ENCODE assay signal across 12 mouse cellular contexts in genomic region chr2:128833435-128833834, GRCm38 (mm10). TPM values are rescaled to one million over a fixed set of nuclear protein-coding genes. Genes with fewer than 3 reads are reported as not detected.
"Had no signal": no experiment of that assay in that cellular context is flagged by ENCODE, and none has a peak within 500 bp of the region (broad histone marks: within the 10 kb centered on the region; RNA-seq: fewer than 3 reads in every experiment).

No protein-coding gene starts in this region.

- H3K4me3 ChIP-seq: layer of hippocampus, adult 2 months; limb, embryonic 10.5 days; myocyte; neural tube, embryonic 15.5 days; stomach, embryonic 15.5 days had no signal

- H3K9ac ChIP-seq: neural tube, embryonic 15.5 days; stomach, embryonic 15.5 days had no signal

- H3K9me3 ChIP-seq: limb, embryonic 10.5 days; neural tube, embryonic 15.5 days; stomach, embryonic 15.5 days had no signal

- H3K4me1 ChIP-seq: limb, embryonic 10.5 days; neural tube, embryonic 15.5 days; stomach, embryonic 15.5 days had no signal

- H3K27me3 ChIP-seq: neural tube, embryonic 15.5 days; stomach, embryonic 15.5 days had no signal

- H3K27ac ChIP-seq: layer of hippocampus, adult 2 months; limb, embryonic 10.5 days; neural tube, embryonic 15.5 days; stomach, embryonic 15.5 days had no signal

- DNase-seq: kidney, adult 11 months; kidney, postnatal 10 days; kidney, postnatal 4 days; lung, adult 18-20 months; midbrain, embryonic 14.5 days; right cerebral cortex, postnatal 4 days had no signal

- H3K4me2 ChIP-seq: neural tube, embryonic 15.5 days; stomach, embryonic 15.5 days had no signal

RNA-seq across cellular contexts. Expression of gene Fbln7, which starts 29.3 kb away (rescaled TPM):
- total RNA-seq: megakaryocyte progenitor cell, adult 5-6 weeks had no signal
